Mouse (Mus musculus): Measurements from ENCODE around the gene M6pr.

GRCm38 (mm10) chr6:122345731-122346130 lies 37.2 kb downstream of the M6pr start:
- no peak for TF ChIP-seq ZNF384 (IDR thresholded peaks at IDR 0.05; ENCODE audit: low read depth, low read length)
- no peak for TF ChIP-seq CHD2 (IDR thresholded peaks at IDR 0.05; ENCODE audit: low read depth, low read length)
- TF ChIP-seq ZC3H11A (IDR thresholded peaks at IDR 0.05; ENCODE audit: borderline replicate concordance, low read depth, low read length): no peak
- no peak for TF ChIP-seq HCFC1 (IDR thresholded peaks at IDR 0.05; ENCODE audit: borderline replicate concordance, insufficient read depth, low read length)

Data from ES-E14 (cell line).